Mouse (Mus musculus) cerebellum, adult 9-10 months (tissue): Measurements from ENCODE around the gene Rfx1.

ENCODE experiments used
- DNase-seq: peaks from one replicate; pipeline ENCODE4 v3.0.0; 2022

Gene Rfx1

DNA sequence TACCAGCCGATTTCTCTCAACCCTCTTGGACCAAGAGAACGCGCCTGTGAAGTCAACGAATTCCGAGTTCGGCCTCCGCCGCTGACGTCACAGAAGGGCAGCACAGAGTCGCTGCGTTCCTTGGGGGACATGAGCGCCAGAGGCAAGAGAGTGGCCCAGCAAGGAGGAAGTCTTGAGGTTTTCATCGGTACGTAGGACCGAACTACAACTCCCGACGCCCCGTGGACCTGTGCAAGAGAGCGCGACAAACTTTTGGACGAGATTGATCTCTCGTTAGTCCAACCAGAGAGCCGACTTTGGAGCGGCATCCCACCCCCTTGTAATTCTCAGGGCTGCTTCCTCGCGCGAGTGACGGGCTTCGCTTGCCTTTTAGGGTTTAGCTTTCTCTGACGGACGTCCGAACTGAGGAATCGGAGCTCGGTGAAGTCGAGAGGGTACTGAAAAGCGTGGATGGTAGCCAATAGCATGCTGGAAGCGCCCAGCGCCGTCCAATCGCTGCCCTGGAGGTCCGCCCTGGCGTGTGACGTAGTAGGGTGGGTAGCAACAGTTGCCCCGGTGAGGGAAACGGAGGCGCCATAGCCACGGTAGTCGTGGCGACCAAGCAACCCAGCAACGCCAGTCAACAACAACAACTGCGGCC, at the start of gene Rfx1:
Rfx1 (plus strand) TSS at position 544 of the 640 bp plus-strand sequence.
- DNase-seq = peak; percentile 100

DNA sequence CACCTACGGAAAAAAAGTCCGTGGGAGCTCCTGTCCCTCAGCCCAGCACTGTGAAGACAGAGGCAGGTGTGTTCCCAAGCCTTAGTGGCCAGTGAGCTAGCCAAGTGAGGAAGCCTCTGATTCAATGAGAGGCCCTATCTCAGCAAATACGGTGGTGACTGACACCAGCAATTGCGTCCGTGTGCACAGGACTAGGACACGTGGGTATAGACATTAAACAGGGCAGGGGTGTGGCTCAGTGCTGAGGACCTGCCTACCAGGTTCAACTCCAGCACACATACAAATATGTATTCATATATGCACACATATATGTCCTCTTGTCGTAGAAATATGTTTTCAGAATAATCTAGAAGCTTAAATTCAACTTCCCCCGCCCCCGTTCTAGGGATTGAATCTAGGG, 46.9 kb upstream of the Rfx1 start:
- no peak for DNase-seq

GRCm38 (mm10) chr8:84021096-84021495, 45.5 kb upstream of the Rfx1 start, which contains the start of gene Palm3:
Gene Palm3, plus strand, starts transcription at chr8:84021471.
- DNase-seq = no peak

DNA sequence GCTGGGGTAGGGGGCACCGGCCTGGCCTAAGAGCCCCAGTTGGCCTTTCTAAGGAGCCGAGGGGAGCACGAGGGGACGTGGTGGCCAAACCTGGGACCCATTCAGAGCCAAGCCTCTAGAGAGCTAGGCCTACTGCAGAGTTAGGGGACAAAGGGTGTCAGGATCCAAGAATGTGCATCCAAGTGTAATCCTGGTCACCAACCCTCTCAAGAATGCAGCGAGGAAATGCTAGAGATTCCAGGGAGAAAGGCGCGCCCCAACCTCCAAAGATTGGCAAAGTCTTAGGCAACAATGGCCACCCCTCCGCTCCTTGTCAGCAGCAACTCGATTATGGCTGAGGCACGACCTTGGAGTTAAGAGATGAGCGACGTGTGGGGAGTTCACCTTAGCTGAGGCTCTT, 45.1 kb upstream of the Rfx1 start:
- DNase-seq = no peak

- DNase-seq = no peak
Observed at GRCm38 (mm10) chr8:84023085-84023484, 43.5 kb upstream of the Rfx1 start.

GRCm38 (mm10) chr8:84023631-84024030, 43.0 kb upstream of the Rfx1 start:
- no peak for DNase-seq

DNA sequence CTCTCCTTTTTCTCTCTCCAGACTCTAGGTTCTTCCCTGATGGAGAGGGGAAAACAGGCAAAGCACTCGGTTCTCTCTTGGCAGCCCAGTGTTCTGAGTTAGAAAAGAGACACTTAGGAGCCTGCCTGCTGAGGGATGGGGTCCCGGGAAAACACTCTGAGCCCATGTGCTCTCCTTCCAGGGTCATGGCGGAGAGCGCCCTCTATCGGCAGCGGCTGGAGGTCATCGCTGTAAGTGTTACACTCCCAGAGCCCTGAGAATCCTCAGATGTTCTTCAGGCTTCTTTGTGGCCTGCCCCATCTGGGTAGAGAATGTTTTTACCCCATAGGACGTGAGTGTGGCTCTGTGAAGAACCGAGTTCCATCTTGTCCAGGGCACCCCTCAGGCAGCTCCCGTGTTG, 42.5 kb upstream of the Rfx1 start:
- peak; percentile 27 for DNase-seq

GRCm38 (mm10) chr8:84025863-84026262, 40.8 kb upstream of the Rfx1 start:
- no peak for DNase-seq

- no peak for DNase-seq
Observed at GRCm38 (mm10) chr8:84027449-84027848, 39.2 kb upstream of the Rfx1 start.

- no peak for DNase-seq
Observed at GRCm38 (mm10) chr8:84029272-84029671, 37.4 kb upstream of the Rfx1 start.

DNA sequence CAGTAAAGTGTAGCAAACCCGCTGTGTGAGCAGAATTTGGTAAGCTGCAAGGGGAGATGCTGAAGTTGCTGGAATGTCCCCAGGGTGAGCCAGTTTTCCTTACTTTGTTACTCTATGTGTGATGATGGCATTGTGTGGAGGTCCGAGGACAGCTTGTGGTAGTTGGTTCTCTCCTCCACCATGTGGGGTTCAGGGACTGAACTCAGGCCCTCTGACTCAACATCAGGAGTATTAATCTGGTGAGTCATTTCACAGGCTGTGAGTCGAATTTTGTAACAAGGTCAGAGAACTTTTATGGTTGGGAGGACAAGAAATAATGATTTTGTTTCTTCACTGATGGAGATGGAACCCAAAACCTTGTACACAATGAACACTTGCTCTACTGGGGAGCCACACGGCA, 33.9 kb upstream of the Rfx1 start:
- no peak for DNase-seq

- DNase-seq = no peak
Observed at GRCm38 (mm10) chr8:84038015-84038414, 28.6 kb upstream of the Rfx1 start.

DNA sequence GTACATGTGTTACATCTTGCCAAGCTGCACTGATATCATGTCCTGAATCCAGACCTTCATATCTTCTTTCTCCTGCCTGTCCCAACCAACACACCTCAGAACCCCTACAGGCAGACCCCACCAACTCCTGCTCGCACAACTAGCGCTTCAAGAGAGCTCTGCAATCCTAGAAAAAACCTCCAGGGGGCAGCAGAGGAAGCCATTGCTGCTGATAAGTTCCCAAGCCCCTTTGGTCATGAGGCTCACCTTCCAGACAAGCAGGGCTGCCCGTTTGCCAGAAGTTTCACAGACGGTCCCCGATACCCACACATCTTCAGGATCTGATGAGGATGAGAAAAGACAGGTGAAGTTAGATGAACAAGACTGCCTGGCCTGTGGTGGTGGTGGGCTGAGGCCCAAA, 27.6 kb upstream of the Rfx1 start:
- peak; percentile 79 for DNase-seq

- DNase-seq = peak; percentile 33
Observed at GRCm38 (mm10) chr8:84042066-84042947, 24.3 kb upstream of the Rfx1 start, which contains the start of gene Il27ra. Gene Il27ra, minus strand, starts transcription at chr8:84042589.

DNA sequence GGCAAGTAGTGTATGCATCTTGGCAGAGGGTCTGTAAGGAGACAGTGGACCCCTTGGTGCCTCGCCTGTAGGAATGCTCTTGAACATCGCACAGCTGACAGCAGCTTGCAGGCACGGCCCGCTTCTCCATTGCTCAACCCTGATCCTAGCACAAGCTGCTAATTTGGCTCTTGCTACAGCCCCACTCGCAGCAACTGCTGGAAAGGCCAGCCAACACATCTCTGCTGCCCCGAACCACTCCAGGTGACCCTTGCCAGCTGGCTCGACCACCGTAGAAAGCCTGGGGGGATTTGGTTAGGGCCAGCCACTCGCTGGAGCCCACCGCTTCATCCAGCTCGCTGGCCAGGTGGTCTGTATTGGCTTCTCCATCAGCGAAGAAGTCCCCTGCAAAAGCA, 23.7 kb upstream of the Rfx1 start:
- DNase-seq = no peak

DNA sequence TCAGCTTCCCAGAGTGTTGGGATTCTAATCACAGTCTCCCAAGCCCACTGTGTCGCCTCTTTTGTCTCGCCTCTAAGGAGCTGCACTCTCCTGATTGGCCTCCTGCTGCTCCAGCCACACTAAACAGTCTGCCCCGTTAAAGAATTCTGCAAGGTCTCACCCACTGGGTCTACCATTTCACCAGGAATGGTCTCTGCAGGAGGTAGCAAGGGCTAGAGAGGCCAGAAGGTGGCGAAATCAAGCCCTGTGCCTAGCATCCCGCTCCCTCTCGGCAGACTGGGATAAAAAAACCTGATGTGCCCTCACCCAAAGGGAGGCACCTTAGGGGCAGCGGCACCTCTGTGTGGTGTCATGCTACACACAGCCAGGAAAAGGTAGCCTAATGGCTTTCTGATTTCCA, 22.5 kb upstream of the Rfx1 start:
- no peak for DNase-seq

GRCm38 (mm10) chr8:84044900-84045299, 21.7 kb upstream of the Rfx1 start, which contains the start of gene Rln3:
Gene Rln3, minus strand, starts transcription at chr8:84045000.
- no peak for DNase-seq

DNA sequence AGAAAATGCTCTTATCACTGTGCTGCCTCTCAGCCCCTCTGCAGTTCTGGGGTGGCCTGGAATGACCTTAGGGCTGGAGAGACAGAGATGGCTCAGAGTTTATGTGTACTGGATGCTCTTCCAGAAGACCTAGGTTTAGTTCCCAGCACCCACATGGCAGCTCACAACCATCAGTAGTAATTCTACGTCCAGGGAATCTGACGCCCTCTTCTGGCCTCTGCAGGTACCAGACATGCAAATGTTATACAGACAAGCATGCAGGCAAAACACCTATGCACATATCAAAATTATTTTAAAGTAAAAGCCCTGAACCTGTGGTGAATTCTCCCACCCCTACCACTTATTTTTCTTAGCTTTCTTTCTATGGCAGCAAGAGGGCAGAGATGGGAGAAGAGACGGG, 20.1 kb upstream of the Rfx1 start:
- DNase-seq = no peak

GRCm38 (mm10) chr8:84048171-84048570, 18.5 kb upstream of the Rfx1 start:
- DNase-seq = no peak

GRCm38 (mm10) chr8:84052746-84053145, 13.9 kb upstream of the Rfx1 start:
- DNase-seq = no peak

GRCm38 (mm10) chr8:84053229-84053628, 13.4 kb upstream of the Rfx1 start:
- DNase-seq = no peak

DNA sequence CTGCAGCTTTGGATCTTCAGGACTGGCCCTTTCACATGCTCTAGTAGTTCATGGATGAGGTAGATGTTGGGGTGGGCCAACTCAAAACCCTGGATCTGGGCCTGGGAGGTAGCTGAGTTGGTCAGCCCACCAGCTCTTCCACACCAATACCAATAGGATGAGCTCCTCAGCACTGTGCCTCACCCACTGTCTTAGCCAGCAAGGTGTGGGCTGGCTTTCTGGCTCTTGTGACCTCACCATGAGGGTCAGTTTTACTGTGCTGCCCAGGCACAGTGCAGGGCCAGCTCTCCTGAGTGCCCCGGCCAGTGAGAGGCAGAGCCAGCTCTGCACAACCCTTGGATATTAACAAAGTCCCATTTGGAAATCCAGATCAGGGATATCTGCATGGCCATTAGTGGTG, 8.8 kb upstream of the Rfx1 start:
- no peak for DNase-seq

- no peak for DNase-seq
Observed at GRCm38 (mm10) chr8:84059226-84059625, 7.4 kb upstream of the Rfx1 start.

DNA sequence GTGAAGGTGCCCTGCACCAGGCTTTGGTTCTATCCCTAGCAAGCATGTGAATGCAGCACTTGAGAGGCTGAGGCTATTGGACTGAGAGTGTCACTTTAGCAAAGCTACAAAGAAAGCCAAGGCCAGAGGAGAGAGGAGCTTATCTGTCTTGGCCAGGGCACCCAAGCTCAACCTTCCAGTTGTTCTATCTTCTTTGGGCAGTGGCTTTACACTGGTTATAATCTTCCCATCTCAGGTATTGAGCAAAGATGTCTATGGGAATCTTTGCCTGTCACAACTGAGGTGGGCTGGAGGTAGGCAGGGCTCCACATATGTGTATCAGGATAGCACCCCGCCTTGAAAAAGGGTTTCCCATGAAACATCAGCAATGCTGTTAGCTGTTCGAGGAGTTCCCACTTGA, 6.4 kb upstream of the Rfx1 start:
- DNase-seq = no peak
